Mouse (Mus musculus): Measurements from ENCODE around the gene Rnf181.

Gene Rnf181

DNA sequence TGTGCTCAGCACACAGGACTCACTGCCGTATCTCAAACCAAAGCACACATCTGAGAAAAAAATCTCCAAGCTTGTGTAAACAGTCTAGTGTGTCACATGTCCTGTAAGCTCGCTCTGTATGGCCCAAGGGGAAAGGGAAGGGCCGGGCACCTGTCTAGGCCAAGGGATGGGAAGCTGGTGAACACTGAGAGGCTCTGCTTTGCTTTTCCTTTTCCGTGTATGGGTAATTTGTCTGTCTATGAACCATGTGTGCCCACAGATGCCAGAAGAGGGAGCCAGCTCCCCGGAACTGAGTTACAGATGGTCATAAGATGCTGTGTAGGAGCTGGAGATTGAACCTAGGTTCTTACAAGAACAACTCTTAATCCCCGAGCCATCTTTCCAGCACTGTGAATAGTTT lies 40.5 kb downstream of the Rnf181 start:
- DNase-seq (ENCODE audit: low read depth) = peak; percentile 53

DNA sequence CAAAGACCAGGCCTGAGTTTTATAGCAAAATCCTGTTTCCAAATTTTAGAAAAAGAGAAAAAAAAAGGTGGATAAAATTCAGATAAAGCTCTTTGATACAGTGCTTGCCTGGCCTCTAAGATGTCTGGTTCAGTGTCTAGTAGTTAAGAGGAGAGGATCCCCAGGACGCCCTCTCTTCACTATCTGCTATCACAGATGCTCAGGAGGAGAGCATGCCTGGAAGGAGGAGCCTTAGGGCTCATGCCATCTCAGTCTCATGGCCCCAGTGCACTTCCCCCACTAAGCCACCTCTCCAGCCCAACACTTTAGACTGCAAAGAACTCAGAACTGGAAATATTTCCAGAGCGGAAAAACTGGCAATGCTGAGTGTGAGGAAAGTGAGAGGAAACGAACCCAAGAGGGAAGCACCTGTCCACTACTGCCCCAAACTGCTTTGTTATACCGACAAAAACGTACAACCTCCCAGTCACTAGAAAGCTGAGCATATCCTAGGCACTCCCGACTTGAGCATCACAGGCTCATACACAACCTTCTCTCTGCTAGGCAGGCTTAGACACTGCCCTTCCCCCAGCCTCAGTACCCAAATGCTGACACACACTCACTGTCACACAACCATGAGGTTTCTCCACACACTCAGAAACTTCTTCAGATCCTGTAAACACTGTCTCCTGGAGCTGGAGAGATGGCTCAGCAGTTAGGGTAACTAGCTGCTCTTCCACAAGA lies 42.8 kb downstream of the Rnf181 start:
- DNase-seq (ENCODE audit: low read depth) = no peak

DNA sequence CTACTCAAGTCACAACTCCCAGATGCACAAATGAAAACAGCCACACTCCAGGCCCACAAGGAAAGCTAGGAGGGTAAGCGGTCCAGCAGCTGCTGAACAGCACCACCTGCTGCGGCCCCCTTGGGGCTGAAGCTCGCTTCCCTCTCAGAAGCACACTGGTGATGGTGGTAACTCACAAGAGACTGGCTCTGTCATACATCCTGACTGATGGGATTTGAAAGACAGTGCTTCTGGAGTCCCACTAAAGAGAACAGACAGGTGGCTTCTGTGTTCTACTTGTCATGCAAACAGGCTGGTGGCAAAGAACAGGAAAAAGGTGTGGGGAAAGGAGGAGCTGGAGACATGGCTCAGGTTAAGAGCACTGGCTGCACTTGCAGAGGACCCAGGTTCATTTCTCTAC lies 43.8 kb downstream of the Rnf181 start:
- no peak for DNase-seq (ENCODE audit: low read depth)

DNA sequence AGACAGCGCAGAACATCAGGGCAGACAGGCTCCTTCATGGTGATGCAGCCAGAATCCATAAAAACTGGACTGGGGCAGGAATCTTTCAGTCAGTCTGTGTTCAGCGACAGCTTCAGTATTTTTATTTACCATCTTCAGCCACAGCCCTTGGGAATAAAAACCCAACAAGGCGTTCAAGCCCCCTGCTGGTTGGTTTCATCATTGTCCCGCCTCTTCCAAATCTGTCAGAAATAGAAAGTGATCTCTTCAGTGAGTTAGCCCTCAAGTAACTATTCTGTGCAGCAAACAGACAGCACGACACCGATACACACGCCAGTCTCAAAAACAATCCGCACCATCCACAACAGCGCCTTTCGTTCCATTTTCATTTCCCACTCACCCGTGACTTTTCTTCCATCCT lies 47.7 kb downstream of the Rnf181 start:
- DNase-seq (ENCODE audit: low read depth) = peak; percentile 26

DNA sequence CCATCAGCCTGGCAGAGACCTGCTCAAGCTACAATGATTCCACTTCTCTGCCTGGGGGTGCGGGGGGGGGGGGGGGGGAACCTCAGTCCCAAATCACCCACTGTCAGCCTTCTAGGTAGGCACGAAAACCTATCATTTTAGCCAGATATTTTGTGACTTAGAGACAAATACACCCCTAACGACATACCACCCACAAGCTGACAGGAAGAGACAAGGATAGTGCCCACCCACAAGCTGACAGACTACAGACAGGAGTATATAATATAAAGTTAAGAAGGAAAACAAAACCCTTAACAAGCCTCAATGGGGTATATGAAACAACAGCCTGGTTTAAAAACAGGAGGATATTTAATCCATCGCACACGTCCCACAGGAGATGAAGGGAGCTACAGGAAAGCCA lies 48.3 kb downstream of the Rnf181 start:
- DNase-seq (ENCODE audit: low read depth) = no peak

DNA sequence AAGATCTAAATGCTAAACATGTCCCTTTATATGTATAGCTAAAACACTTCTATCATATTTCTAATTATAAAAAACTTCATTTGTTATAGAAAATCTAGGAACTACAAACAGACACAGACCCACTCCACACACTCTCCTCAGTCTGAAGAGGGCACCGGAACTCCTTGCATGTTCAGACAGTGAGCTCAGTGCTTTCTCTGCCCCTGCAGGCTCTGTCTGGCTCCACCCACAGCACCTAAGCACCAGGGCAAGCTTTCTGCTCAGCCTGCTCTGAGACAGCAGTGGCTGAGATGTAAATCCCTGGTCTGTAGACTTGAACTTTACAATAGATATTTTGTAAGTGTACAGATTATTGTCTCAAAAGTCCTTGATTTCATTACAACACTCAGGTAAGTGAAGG lies 50.7 kb downstream of the Rnf181 start:
- no peak for DNase-seq (ENCODE audit: low read depth)

DNA sequence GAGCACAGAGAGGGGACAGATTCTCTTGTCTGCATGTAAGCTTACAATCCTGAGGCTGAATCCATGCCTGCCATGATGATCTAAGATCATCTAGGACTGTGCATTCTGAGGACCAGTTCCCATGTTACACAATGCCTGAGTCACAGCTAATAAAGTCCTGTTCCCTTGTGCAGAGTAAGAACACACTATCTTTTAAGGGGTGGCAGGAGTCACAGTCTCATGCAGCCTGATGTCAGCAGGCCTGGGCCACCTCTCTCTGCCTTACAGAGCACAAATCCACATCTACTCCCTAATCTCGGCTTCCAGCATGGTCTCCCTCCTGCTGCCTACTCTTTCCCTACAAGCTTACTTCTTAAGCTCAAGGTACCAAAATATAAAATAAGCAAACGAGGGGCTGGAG lies 51.4 kb downstream of the Rnf181 start:
- DNase-seq (ENCODE audit: low read depth) = no peak

DNA sequence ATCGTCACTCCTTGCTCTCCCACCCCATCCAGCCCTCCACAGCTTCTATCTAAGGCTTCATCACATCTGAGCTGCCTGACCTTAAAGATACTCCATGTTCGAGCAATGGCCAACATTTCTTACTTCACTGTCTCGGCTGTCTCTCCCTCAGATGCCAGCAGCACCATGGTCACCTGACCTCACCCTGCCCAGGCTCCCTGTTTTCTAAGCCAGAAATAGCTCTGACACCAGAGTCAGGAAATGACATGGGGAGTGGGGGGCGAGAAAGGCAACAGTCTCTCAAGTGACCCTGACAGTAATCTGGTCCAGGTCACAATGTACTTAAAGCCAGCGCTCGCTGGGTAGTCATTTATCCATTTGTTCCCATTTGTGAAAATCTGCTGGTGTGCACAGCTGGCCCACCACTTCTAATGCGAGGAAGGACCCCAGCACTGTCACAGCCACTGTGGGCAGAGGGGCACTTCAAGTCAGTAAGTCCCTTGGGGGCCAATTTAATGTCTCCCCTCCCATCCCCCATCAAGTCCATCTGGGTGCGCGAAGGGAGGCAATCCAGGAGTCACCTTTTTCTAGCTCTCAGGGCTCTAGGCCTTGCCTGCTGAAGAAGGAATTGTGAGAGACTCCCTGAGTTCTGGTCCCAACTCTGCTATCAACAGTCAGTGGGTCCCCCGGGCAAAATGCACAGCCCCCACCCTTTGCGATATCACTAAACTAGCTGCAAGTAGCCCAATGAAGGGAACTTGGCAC lies 53.5 kb downstream of the Rnf181 start:
- no peak for DNase-seq (ENCODE audit: low read depth)

DNA sequence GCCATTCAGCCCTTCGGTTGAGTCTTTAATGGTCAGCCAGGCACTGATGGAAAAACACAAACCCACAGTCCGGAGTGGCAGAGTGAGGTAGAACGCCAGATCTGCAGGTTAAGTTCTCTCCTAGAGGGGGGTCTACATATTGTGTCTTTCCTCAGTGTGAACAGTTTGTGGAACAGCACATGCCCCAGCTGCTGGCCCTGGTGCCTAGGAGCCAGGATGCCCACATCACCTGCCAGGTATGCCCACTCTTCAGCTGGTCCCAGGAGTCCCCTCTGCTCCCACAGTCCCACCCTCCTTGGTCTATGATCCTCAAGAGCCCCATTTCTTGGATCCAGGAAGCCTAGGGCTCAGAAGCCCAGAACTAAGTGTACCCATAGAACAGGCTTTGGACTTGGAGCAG lies 54.6 kb downstream of the Rnf181 start:
- no peak for DNase-seq (ENCODE audit: low read depth)

All from naive thymus-derived CD4-positive, alpha-beta T cell, adult 2 months (primary cell).